Mouse (Mus musculus) liver, embryonic 16.5 days (tissue): Measurements from ENCODE around the gene Adamts14. TPM values are rescaled to one million over a fixed set of nuclear protein-coding genes. Genes with fewer than 3 reads are reported as not detected.

Experiments used
- ATAC-seq: fragments of 200-750 bp; cut with Nextera tagmentation; 2 replicates; pipeline ENCODE4 v1.8.0; 2017; ENCODE audit warnings: low read depth, mild to moderate bottlenecking, moderate number of reproducible peaks, moderate library complexity
- H3K27ac ChIP-seq: fragments of 300-500 bp; sonication (generic); 2 replicates; pipeline ENCODE4 v1.5.1; 2014; ENCODE audit warnings: mild to moderate bottlenecking, low read length
- H3K27me3 ChIP-seq: fragments of 300-500 bp; sonication (generic); 2 replicates; pipeline ENCODE4 v1.6.1; 2014; ENCODE audit warnings: low read depth, low read length, mixed read lengths; ENCODE audit not compliant: control insufficient read depth, insufficient read depth
- H3K36me3 ChIP-seq: fragments of 300-500 bp; sonication (generic); 2 replicates; pipeline ENCODE4 v1.6.1; 2014; ENCODE audit warnings: mild to moderate bottlenecking; ENCODE audit not compliant: control insufficient read depth, insufficient read depth
- H3K4me1 ChIP-seq: fragments of 300-500 bp; sonication (generic); 2 replicates; pipeline ENCODE4 v1.6.1; 2014; ENCODE audit warnings: low read depth, low read length, mixed read lengths; ENCODE audit not compliant: control insufficient read depth
- H3K4me2 ChIP-seq: fragments of 300-500 bp; sonication (generic); 2 replicates; pipeline ENCODE4 v1.6.1; 2014; ENCODE audit warnings: low read depth, low read length, mixed read lengths
- H3K4me3 ChIP-seq: fragments of 300-500 bp; sonication (generic); 2 replicates; pipeline ENCODE4 v1.5.1; 2014; ENCODE audit warnings: low read depth, mild to moderate bottlenecking, low read length
- H3K9ac ChIP-seq: fragments of 300-500 bp; sonication (generic); 2 replicates; pipeline ENCODE4 v1.6.1; 2014; ENCODE audit warnings: low read depth, low read length
- H3K9me3 ChIP-seq: fragments of 300-500 bp; sonication (generic); replicated peaks from 2 replicates; pipeline ENCODE4 v1.6.1; 2016; ENCODE audit warnings: low read length; ENCODE audit not compliant: control insufficient read depth
- WGBS: fragments of 180-500 bp; shearing (Covaris S2); extraction: QIAGEN DNeasy Blood & Tissue Kit; methylation state at CpG from one replicate; pipeline ENCODE4 v1.1.7; 2014; ENCODE audit not compliant: insufficient replicate concordance; 5-methylcytosine and 5-hydroxymethylcytosine counted together
- polyA plus RNA-seq: library from polyadenylated mRNA; unstranded; fragments of >200 nt; fragmentation: Nextera tagmentation; extraction: Ambion mirVana; gene quantifications from 2 replicates; pipeline ENCODE4 v1.2.1, GENCODE M21; 2015

Gene Adamts14
- polyA plus RNA-seq, 1 experiment from 2014 or later: 0.40 TPM

- WGBS: 54% methylated on average over 9 of the region's 9 CpGs
- Histone ChIP-seq H3K4me2 (no peak overlapping the region), H3K4me1 (no peaks in the 10 kb centered on the region; the same call in 1 of the 2 replicates), H3K27me3 (no peaks in the 10 kb centered on the region), H3K36me3 (no peaks in the 10 kb centered on the region), H3K4me3 (no peak overlapping the region), H3K9ac (no peak overlapping the region), H3K9me3 (no peaks in the 10 kb centered on the region), H3K27ac (no peak overlapping the region)
- no peak for ATAC-seq
These were observed 65.0 kb downstream of the Adamts14 start for GRCm38 (mm10) chr10:61208114-61208684.

- H3K36me3 ChIP-seq: no peaks in the 10 kb centered on the region
- ATAC-seq: no peak
- no peak overlapping the region for H3K27ac ChIP-seq
- H3K4me2 ChIP-seq: no peak overlapping the region
- no peak overlapping the region for H3K9ac ChIP-seq
- H3K4me1 ChIP-seq: no peaks in the 10 kb centered on the region; the same call in none of the 2 replicates
- WGBS: 31% methylated on average over 3 of the region's 3 CpGs
- H3K9me3 ChIP-seq: no peaks in the 10 kb centered on the region
- H3K27me3 ChIP-seq: no peaks in the 10 kb centered on the region
- H3K4me3 ChIP-seq: no peak overlapping the region
These were observed 69.3 kb downstream of the Adamts14 start for GRCm38 (mm10) chr10:61203930-61204329.

GRCm38 (mm10) chr10:61201596-61202318 is 71.5 kb downstream of the Adamts14 start:
- no peaks in the 10 kb centered on the region for H3K9me3 ChIP-seq
- no peak overlapping the region for H3K4me2 ChIP-seq
- H3K4me3 ChIP-seq: no peak overlapping the region
- H3K9ac ChIP-seq: no peak overlapping the region
- 55% methylated on average over 12 of the region's 12 CpGs for WGBS
- ATAC-seq: no peak
- H3K27ac ChIP-seq: no peak overlapping the region
- H3K27me3 ChIP-seq: no peaks in the 10 kb centered on the region
- H3K36me3 ChIP-seq: no peaks in the 10 kb centered on the region
- H3K4me1 ChIP-seq: no peaks in the 10 kb centered on the region; the same call in none of the 2 replicates

GRCm38 (mm10) chr10:61200998-61201397 is 72.2 kb downstream of the Adamts14 start:
- Histone ChIP-seq H3K27me3 (no peaks in the 10 kb centered on the region), H3K4me3 (no peak overlapping the region), H3K9ac (no peak overlapping the region), H3K9me3 (no peaks in the 10 kb centered on the region), H3K36me3 (no peaks in the 10 kb centered on the region), H3K27ac (no peak overlapping the region), H3K4me1 (no peaks in the 10 kb centered on the region; the same call in none of the 2 replicates), H3K4me2 (no peak overlapping the region)
- no peak for ATAC-seq
- 57% methylated on average over 9 of the region's 9 CpGs for WGBS

GRCm38 (mm10) chr10:61200232-61200820 is 72.9 kb downstream of the Adamts14 start:
- Histone ChIP-seq H3K9me3 (no peaks in the 10 kb centered on the region), H3K9ac (no peak overlapping the region), H3K27me3 (no peaks in the 10 kb centered on the region), H3K4me1 (no peaks in the 10 kb centered on the region; the same call in none of the 2 replicates), H3K27ac (no peak overlapping the region), H3K4me3 (no peak overlapping the region), H3K4me2 (no peak overlapping the region), H3K36me3 (no peaks in the 10 kb centered on the region)
- WGBS: 59% methylated on average over 7 of the region's 7 CpGs
- ATAC-seq: no peak

- WGBS: 22% methylated on average over 11 of the region's 11 CpGs
These were observed 73.5 kb downstream of the Adamts14 start for GRCm38 (mm10) chr10:61199566-61200213.

GRCm38 (mm10) chr10:61195718-61196291 is 77.4 kb downstream of the Adamts14 start:
- Histone ChIP-seq H3K4me1 (no peaks in the 10 kb centered on the region; the same call in none of the 2 replicates), H3K27ac (no peak overlapping the region), H3K9ac (no peak overlapping the region), H3K36me3 (no peaks in the 10 kb centered on the region), H3K4me3 (no peak overlapping the region), H3K4me2 (no peak overlapping the region), H3K27me3 (no peaks in the 10 kb centered on the region), H3K9me3 (no peaks in the 10 kb centered on the region)
- ATAC-seq: no peak
- 59% methylated on average over 5 of the region's 5 CpGs for WGBS

More at GRCm38 (mm10) chr10:61199566-61200213, 73.5 kb downstream of the Adamts14 start:
- H3K27me3 ChIP-seq: no peaks in the 10 kb centered on the region
- H3K36me3 ChIP-seq: no peaks in the 10 kb centered on the region
- no peak overlapping the region for H3K9ac ChIP-seq
- ATAC-seq: peak; percentile 50; the same call in 1 of the 2 replicates
- H3K4me1 ChIP-seq: no peaks in the 10 kb centered on the region; the same call in none of the 2 replicates
- H3K27ac ChIP-seq: no peak overlapping the region
- H3K4me2 ChIP-seq: no peak overlapping the region
- no peak overlapping the region for H3K4me3 ChIP-seq
- H3K9me3 ChIP-seq: no peaks in the 10 kb centered on the region

GRCm38 (mm10) chr10:61195216-61195615 is 78.0 kb downstream of the Adamts14 start:
- WGBS: 65% methylated on average over 8 of the region's 8 CpGs
- no peaks in the 10 kb centered on the region; the same call in none of the 2 replicates for H3K4me1 ChIP-seq

More at GRCm38 (mm10) chr10:61195216-61195615, 78.0 kb downstream of the Adamts14 start:
- ATAC-seq: no peak
- Histone ChIP-seq H3K36me3 (no peaks in the 10 kb centered on the region), H3K27ac (no peak overlapping the region), H3K27me3 (no peaks in the 10 kb centered on the region), H3K4me3 (no peak overlapping the region), H3K9ac (no peak overlapping the region), H3K9me3 (no peaks in the 10 kb centered on the region), H3K4me2 (no peak overlapping the region)
